Mouse (Mus musculus) frontal cortex, postnatal 36 days (tissue): Measurements from ENCODE around the gene Gm49342.
A peak's percentile ranks its signal among the peaks of the same experiment; 100 is the strongest.
"Not testable (repeated sequence)": the region's sequence is repeated elsewhere in the genome, so short reads cannot be mapped to it uniquely, and the experiment has no call there.

Source experiments
- DNase-seq, 2 experiments: peaks; one replicate each; pipeline ENCODE4 v3.0.0; 2022; ENCODE audit warnings: low spot score in 2 of 2

Gm49342 gene

DNA sequence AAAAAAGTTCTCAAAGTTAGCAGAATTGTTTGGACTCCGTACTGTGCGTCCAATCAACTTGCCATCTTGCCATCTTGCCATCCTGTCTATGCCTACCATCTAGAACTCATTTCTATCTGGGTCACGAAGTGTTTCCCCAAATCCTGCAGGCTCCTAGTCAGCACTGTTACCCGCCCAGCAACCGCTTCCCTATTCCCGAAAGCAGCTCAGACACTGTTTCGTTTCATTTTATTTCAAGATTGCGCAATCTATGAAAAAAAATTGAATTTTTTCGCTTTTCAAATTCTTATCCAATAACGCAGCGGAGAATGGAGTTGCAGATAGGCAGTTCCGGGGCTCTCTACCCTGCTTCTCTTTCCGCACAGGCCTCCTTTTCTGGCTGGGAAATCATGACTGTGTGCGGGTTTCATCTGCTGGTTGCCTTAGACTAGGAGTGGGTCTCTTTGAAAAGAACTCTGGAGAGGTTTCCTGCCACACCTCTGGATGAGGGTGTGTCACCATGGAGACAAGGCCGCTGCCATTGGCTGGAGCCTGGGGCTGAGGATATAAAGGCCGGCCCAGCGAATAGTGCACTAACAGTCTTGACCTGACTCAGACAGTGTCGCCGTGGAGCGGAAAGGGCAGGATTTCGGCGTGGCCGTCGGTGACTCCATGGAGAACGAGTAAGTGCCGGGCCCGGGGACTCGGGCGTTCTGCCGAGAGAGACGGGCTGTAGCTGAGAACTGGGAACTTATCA, at the start of gene Gm49342:
Gene Gm49342 (plus strand): TSS at position 586 of the 736 bp plus-strand sequence.
- peak; percentile 91 for DNase-seq

DNA sequence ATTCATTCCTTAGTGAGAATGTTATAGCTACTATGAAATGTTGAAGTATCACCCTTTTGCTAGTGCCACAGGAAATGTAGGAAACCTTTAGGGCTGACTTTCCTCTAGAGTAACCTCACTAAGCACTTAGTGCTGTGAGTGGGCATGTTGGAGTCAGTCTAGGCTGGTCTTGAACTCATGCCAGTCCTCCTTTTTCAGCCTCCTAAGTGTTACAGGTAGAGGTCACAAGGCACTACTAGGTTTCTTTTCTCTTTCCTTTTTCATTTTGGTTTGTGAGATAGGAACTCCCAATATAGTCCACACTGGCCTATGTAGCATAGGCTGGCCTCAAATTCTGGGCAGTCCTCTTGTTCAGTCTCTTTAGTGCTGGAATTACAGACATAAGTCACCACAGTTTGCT, 48.9 kb upstream of the Gm49342 start:
- DNase-seq = no peak

- peak; percentile 43 to 49 for DNase-seq
Measured at GRCm38 (mm10) chr14:50895985-50896746, 48.2 kb upstream of the Gm49342 start.

- DNase-seq = peak in 1 of 2 experiments; percentile 44
Measured at GRCm38 (mm10) chr14:50896747-50897373, 47.5 kb upstream of the Gm49342 start.

- no peak for DNase-seq
Measured at GRCm38 (mm10) chr14:50897374-50897765, 46.9 kb upstream of the Gm49342 start, which contains the start of gene Klhl33. Gene Klhl33, minus strand, starts transcription at chr14:50897507.

DNA sequence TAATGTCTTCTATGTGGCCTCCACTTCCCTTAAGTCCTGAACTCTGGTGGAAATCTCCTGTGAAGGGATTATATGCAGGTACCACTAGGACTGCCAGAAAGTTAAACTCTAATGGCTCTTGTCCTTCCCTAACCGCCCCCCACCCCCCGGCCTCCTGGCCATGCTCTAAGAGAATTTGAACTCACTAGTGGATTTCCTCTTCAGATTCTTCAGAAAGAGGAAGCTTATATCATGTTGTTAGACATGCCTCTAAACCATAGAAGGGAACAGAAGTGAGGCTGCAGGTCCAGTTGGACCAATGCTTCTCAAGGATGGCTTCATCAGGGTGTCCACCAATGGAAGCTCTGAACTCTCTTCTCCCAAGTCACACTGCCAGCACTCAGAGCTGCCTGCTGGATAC, 46.3 kb upstream of the Gm49342 start:
- DNase-seq = not testable (repeated sequence)

DNA sequence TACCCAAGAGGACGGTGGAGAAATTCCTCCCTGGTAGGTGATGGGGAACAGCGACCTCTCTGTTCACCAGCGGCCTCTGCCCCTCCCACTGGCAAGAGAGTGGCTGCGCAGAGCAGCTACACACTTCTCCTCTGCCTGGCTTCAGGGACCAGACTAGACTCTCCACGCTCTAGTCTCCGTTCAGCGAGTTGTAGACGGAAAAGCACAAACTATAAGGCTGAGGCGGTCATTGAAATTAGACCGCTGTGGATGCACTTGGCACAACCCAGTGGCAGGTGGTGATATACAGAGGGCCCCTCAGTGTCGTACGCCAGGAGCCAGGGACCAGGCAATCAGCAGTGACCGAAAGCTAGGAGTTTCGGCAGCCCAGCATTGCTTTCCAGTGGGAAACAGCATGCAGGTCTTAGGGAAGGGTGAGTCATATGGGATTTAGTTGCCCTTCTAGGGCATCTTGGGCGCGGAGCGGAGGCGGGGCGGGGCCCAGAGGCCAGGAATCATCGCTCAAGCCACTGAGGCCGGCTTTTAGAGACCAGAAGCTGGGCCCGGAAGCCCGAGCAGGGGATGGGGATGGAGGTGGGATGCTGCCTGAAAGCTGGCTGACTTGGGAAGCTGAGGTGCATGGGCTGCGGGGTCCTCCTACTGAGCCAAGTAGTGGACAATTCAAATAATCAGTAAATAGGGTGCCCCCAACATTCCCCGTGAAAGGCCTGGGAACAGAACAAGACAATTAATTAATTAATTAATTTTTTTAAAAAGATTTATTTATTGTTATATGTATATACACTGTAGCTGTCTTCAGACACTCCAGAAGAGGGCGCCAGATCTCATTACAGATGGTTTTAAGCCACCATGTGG, 40.1 kb upstream of the Gm49342 start:
- no peak for DNase-seq

DNA sequence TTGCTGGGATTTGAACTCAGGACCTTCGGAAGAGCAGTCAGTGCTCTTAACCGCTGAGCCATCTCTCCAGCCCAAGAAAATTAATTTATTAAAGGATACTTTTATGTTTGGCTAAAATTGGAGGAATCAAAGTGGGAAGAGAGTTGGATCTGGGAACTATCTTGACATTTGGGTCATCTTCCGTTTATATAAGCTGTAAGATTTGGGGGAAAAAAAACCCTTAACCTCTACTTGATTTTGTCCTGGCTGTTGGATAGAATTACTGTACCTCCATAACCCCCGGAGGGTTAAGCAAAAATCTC, 39.5 kb upstream of the Gm49342 start:
- DNase-seq = no peak

GRCm38 (mm10) chr14:50905327-50905726, 39.0 kb upstream of the Gm49342 start:
- not testable (repeated sequence) for DNase-seq

DNA sequence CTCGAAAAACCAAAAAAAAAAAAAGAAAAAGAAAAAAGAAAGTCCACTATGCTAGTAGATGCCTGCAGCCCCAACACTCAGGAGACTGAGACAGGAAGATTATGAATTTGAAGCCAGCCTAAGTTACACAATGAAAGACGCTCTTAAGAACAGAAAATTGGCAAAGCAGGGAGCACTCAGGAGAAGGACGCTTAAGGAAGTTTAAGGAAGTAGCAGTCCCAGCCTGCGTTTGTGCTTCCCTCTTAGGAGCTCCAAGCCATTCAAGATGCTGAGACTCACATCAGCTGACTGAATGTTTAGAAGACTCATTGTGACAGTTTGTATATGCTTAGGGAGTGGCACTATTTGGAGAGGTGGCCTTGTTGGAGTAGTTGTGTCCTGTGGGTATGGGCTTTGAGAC, 36.2 kb upstream of the Gm49342 start:
- no peak for DNase-seq

DNA sequence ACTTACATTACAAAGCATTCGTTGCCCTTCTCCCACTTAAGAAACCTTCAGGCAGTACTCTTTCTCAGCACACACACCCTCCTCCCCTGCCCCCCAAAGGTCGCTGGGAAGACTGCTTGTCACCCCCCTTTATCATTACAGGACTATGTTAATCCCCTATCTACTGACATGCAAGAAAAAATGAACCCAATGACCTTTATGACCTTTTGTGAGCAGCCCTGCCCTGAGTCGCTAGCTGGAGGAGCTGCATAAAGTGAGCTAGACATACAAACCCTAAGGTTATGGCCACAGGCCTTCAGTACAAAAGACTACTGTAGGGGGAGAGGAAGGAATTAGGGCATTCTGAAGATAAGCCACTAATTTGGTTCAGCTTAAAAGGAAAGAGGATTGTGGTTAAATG, 33.0 kb upstream of the Gm49342 start:
- no peak for DNase-seq

DNA sequence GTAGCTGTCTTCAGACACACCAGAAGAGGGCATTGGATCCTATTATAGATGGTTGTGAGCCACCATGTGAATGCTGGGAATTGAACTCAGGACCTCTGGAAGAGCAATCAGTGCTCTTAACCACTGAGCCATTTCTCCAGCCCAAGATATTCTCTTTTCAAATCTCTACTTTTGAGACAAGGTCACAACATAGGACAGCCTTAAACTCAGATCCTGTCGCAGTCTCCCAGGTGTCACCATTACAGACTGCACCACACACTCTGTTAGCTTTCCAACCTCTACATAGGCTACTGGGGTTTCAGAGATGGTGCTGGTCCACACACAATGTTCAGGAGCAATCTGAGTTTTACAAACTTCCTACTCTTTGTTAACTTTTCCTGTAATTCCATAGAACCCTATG, 20.9 kb upstream of the Gm49342 start:
- not testable (repeated sequence) for DNase-seq

DNA sequence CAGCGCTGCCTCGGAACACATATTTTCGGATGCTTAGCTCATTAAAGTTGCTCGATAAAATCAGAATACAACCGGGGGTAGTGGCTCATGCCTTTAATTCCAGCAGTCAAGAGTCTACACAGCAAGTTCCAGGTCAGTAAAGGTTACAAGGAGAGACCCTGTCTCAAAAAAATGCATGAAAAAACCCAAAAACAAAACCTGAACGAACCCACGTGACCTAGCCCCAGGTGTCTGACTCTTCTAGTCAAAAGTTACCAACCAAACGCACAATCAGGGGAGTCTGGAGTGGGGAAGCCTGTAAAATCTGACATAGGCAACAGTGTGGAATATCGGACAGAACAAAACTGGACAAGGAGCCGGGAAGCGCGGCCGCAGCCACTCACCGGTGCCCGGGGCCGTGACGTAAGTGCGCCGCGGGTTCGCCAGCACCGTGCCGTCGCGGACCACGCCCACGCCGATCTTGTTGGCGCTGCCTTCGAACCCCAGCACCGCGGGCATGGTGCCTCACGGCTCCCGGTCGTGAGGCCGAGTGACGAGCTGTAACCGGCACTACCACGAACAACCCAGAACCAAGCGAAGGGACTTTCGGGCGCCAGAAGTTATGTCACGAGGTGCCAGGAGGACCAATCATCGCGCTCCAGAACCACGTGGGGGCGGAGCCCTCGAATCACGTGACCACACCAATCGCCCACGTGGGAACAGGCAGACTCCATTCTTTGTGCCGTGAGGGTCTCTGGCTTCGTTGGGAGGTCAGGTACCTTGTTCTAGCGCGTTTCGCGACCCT, 19.8 kb upstream of the Gm49342 start, which contains the start of the genes Osgep and Apex1:
Gene Osgep (minus strand): TSS at position 613 of the 784 bp plus-strand sequence.
Gene Apex1 (plus strand): TSS at position 688 of the 784 bp plus-strand sequence.
- DNase-seq = peak; percentile 96 to 98

- peak in 1 of 2 experiments; percentile 22 for DNase-seq
Measured at GRCm38 (mm10) chr14:50925111-50925920, 19.0 kb upstream of the Gm49342 start.

GRCm38 (mm10) chr14:50927366-50927765, 17.0 kb upstream of the Gm49342 start:
- DNase-seq = no peak

DNA sequence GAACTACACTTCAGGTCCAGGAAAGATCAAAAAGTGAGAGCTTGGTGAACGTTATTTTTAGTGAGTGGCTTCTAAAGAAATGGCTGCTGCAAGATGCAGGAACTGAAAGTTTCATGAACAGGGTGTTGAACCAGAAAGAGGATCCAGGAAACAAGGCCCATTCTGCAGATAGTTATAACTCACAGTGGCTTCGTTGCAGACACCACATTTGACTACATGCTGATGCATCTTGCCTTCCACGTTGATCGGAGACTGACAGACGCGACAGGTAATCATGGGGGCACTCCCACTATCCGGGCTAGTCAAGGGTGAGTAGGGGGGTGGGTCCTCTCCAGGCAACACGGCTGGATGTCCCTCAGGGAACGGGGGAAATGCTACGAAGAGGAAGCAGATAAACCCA, 14.4 kb upstream of the Gm49342 start:
- DNase-seq = no peak

- DNase-seq = peak in 1 of 2 experiments; percentile 23
Measured at GRCm38 (mm10) chr14:50930377-50930753, 14.0 kb upstream of the Gm49342 start.

- peak; percentile 98 to 100 for DNase-seq
Measured at GRCm38 (mm10) chr14:50930754-50931492, 13.4 kb upstream of the Gm49342 start, which contains the start of the genes Pip4p1 and Pnp. Gene Pip4p1, minus strand, starts transcription at chr14:50930856. Gene Pnp, plus strand, starts transcription at chr14:50931082.

GRCm38 (mm10) chr14:50931493-50932020, 12.8 kb upstream of the Gm49342 start:
- DNase-seq = no peak
